Mouse (Mus musculus) olfactory bulb, adult 2 months (tissue): Measurements from ENCODE around the gene Zfp638. TPM values are rescaled to one million over a fixed set of nuclear protein-coding genes. Genes with fewer than 3 reads are reported as not detected.

ENCODE experiments used
- H3K27ac ChIP-seq: fragments of 200-500 bp; 2 replicates; pipeline ENCODE4 v1.5.1; 2012; ENCODE audit warnings: low read depth, low read length; ENCODE audit not compliant: insufficient read depth
- H3K4me1 ChIP-seq: fragments of 200-500 bp; 2 replicates; pipeline ENCODE4 v1.6.1; 2012; ENCODE audit warnings: low read length; ENCODE audit not compliant: control insufficient read depth, insufficient read depth
- H3K4me3 ChIP-seq: fragments of 200-500 bp; 2 replicates; pipeline ENCODE4 v1.5.1; 2012; ENCODE audit warnings: mild to moderate bottlenecking, low read depth, low read length, moderate library complexity; ENCODE audit not compliant: insufficient read depth
- CTCF ChIP-seq: fragments of 200-500 bp; IDR thresholded peaks from 2 replicates; pipeline ENCODE4 v1.5.1; 2012; ENCODE audit warnings: low read depth, mild to moderate bottlenecking, low read length, moderate library complexity; ENCODE audit not compliant: insufficient read depth
- POLR2A ChIP-seq: fragments of 200-500 bp; IDR thresholded peaks from 2 replicates; pipeline ENCODE4 v1.6.1; 2012; ENCODE audit warnings: mild to moderate bottlenecking, low read depth, low read length, moderate library complexity; ENCODE audit not compliant: insufficient read depth
- WGBS: fragments of 180-500 bp; shearing (Covaris S2); methylation state at CpG from one replicate; pipeline ENCODE4 v1.1.7; 2018; 5-methylcytosine and 5-hydroxymethylcytosine counted together
- polyA plus RNA-seq: library from polyadenylated mRNA; stranded (reverse); fragments of >200 nt; gene quantifications from 2 replicates; pipeline ENCODE4 v1.2.4, GENCODE M21; 2012; ENCODE audit warnings: low replicate concordance; ENCODE audit not compliant: missing spikeins, insufficient read depth, insufficient read length

Gene Zfp638
- polyA plus RNA-seq, 1 experiment: 241 TPM

- WGBS: 90% methylated on average over 1 of the region's 1 CpGs
- Histone ChIP-seq H3K4me1 (no peaks in the 10 kb centered on the region), H3K27ac (no peak overlapping the region), H3K4me3 (no peak overlapping the region)
- TF ChIP-seq POLR2A (no peak), CTCF (no peak)
Measured at GRCm38 (mm10) chr6:83905276-83905675, 38.4 kb downstream of the Zfp638 start.

DNA sequence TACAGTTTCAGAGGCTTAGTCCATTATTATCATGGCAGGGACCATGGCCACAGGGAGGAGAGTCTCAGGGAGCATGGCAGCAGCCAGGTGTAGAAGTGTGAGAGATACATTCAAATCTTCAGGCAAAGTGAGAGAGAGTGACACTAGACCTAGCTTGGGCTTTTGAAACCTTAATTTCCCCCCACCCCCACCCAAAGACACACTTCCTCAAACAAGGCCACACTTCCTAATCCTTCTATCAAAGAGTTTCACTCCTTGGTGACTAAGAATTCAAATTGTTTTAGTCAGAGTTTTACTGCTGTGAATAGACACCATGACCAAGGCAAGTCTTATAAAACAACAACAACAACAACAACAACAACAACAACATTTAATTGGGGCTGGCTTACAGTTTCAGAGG lies 39.8 kb downstream of the Zfp638 start:
- TF ChIP-seq POLR2A (no peak), CTCF (no peak)
- H3K4me1 ChIP-seq: no peaks in the 10 kb centered on the region
- no peak overlapping the region for H3K27ac ChIP-seq
- H3K4me3 ChIP-seq: no peak overlapping the region

GRCm38 (mm10) chr6:83908386-83908785 lies 41.5 kb downstream of the Zfp638 start:
- no peak for TF ChIP-seq CTCF
- no peak for TF ChIP-seq POLR2A
- Histone ChIP-seq H3K4me1 (no peaks in the 10 kb centered on the region), H3K4me3 (no peak overlapping the region), H3K27ac (no peak overlapping the region)
- WGBS: 60% methylated on average over 4 of the region's 4 CpGs

DNA sequence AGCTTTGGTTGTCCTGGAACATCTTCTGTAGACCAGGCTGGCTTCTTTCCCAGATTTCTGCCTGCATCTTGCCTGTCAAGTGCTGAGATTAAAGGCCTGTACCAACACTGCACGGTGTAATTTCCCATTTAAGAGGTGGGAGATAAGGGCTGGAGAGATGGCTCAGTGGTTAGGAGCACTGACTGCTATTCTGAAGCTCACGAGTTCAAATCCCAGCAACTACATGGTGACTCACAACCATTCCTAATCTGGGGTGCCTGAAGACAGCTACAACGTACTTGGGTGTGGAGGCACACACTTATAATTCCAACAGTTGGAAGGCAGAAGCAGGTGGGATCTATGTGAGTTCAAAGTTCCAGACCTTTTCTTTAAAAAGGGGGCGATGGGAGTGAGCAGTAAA lies 46.8 kb downstream of the Zfp638 start:
- Histone ChIP-seq H3K4me1 (no peaks in the 10 kb centered on the region), H3K27ac (no peak overlapping the region), H3K4me3 (no peak overlapping the region)
- WGBS: 24% methylated on average over 4 of the region's 4 CpGs
- TF ChIP-seq POLR2A: no peak
- TF ChIP-seq CTCF: no peak

DNA sequence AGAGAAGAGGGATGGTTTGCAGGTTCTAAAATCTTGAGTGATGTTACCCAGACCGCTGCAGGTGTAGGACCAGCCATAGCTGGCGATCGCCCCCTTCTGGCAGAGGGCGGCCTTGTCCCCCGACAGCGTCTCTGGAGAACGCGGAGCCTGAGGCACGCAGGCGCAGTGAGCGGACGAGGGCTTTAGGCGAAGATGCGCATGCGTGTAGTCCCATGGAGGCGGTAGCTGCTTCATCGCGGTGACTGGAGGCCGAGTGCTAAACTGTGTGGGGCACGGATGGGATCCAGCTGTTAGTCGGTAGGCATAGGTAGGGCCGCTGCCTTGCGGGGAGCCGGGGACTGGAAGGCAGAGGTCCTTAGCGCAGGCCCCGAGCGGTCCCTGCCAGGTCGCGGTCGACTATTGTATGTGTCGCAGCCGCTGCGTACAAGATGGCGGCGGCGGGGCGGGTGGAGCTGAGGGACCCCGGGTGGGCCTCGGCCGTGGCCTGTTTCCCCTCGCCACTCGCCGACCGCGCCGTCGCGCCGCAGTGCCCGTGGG lies 47.3 kb downstream of the Zfp638 start:
- H3K27ac ChIP-seq: peak overlapping the region; percentile 95
- peak; percentile 78; the same call in 1 of the 2 replicates for TF ChIP-seq CTCF
- peak; percentile 76; the same call in 1 of the 2 replicates for TF ChIP-seq POLR2A
- H3K4me3 ChIP-seq: peak overlapping the region; percentile 64
- under 1% methylated on average over 49 of the region's 50 CpGs for WGBS
- no peaks in the 10 kb centered on the region for H3K4me1 ChIP-seq

- under 1% methylated on average over 40 of the region's 40 CpGs for WGBS
- no peaks in the 10 kb centered on the region for H3K4me1 ChIP-seq
- peak overlapping the region; percentile 64 for H3K4me3 ChIP-seq
- TF ChIP-seq POLR2A: no peak
- TF ChIP-seq CTCF: no peak
- peak overlapping the region; percentile 95 for H3K27ac ChIP-seq
Measured at GRCm38 (mm10) chr6:83914720-83915271, 47.9 kb downstream of the Zfp638 start.

DNA sequence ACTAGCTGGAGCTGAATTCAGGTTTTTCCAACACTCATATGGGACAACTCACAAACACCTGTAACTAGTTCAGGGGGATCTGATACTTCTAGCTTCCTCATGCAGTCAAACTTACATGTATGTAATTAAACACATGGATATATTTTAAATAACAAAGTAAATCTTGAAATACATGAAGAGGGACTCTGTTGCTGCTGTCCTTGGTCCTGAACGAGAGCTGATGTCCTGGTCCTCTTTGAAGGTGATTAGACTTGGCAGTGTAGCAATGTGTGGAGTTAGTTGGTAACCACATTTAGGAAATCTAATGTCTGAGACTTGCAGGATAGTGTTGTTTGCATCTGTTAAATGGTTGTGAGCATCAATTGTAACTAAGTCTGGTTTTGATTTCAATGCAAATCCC lies 60.5 kb downstream of the Zfp638 start:
- 51% methylated on average over 1 of the region's 1 CpGs for WGBS
- Histone ChIP-seq H3K27ac (no peak overlapping the region), H3K4me3 (no peak overlapping the region), H3K4me1 (peaks cover 3% of the 10 kb centered on the region; the same call in 1 of the 2 replicates)
- TF ChIP-seq CTCF (no peak), POLR2A (no peak)

GRCm38 (mm10) chr6:83928225-83928624 lies 61.3 kb downstream of the Zfp638 start:
- Histone ChIP-seq H3K4me3 (no peak overlapping the region), H3K27ac (no peak overlapping the region), H3K4me1 (no peaks in the 10 kb centered on the region)
- TF ChIP-seq POLR2A: no peak
- no peak for TF ChIP-seq CTCF
- 37% methylated on average over 2 of the region's 2 CpGs for WGBS

- H3K4me1 ChIP-seq: no peaks in the 10 kb centered on the region
- WGBS: 97% methylated on average over 2 of the region's 2 CpGs
- no peak overlapping the region for H3K4me3 ChIP-seq
- TF ChIP-seq POLR2A (no peak), CTCF (no peak)
- H3K27ac ChIP-seq: no peak overlapping the region
Measured at GRCm38 (mm10) chr6:83939492-83939891, 72.6 kb downstream of the Zfp638 start.

GRCm38 (mm10) chr6:83942806-83943205 lies 75.9 kb downstream of the Zfp638 start:
- H3K4me3 ChIP-seq: no peak overlapping the region
- no peaks in the 10 kb centered on the region for H3K4me1 ChIP-seq
- TF ChIP-seq POLR2A (no peak), CTCF (no peak)
- 95% methylated on average over 13 of the region's 13 CpGs for WGBS
- H3K27ac ChIP-seq: no peak overlapping the region
